Mouse (Mus musculus) activated CD4-positive, CD25-positive, alpha-beta regulatory T cell (primary cell): ENCODE results near the gene Map1s. TPM values are rescaled to one million over a fixed set of nuclear protein-coding genes. Genes with fewer than 3 reads are reported as not detected.

Experiments used
- polyA plus RNA-seq, 2 experiments: library from polyadenylated mRNA; unstranded; fragments of 100-300 nt; shearing (Covaris generic); gene quantifications; one replicate each; pipeline ENCODE4 v1.2.1; 2017

Gene Map1s
- 10 to 100 TPM; 37.1 to 44.8 TPM for polyA plus RNA-seq

DNA sequence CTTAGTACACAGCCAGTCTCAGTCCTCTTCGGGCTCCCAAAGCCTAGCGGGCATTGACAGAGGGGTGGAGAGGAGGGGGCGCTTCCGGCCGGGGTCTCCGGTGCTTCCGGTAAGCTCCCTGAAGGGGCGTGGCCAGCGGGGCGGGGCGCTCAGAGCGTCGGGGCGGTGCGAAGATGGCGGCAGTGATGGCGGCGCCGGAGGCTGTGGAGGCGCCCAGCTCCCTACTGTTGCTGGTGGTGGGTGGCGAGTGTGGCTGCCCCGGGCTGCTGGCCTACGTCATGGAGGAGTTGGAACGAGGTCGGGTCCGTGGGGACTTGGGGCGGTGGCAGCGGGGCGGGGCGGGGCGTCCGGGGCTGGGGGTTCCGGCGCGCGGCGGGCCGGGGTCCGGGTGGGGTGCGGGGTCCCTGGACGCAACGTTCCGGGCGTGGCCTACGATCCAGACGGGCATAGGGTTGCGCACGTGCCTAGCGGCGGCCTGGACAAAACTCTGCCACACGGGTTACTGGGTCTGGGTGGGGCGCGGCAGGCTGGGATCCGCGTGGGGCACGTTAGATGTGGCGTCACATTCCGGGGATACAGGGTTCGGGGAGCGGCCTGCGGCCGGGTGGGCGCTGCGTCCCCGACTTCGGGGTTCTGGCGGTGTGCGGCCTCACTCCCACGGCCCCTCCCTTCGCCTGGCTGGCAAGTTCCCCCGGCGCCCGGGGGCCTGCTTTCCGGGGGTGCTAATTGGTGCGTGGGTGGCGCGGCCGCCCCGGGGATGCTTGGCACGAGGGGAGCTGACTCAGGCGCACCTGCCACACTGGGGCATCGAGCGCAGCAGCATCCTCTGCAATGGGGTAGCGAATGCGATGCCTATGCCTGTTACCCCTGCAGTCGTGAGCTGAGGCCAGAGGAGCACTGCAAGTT is at the start of gene Map1s:
Gene Map1s (plus strand): TSS at position 102 of the 906 bp plus-strand sequence.

DNA sequence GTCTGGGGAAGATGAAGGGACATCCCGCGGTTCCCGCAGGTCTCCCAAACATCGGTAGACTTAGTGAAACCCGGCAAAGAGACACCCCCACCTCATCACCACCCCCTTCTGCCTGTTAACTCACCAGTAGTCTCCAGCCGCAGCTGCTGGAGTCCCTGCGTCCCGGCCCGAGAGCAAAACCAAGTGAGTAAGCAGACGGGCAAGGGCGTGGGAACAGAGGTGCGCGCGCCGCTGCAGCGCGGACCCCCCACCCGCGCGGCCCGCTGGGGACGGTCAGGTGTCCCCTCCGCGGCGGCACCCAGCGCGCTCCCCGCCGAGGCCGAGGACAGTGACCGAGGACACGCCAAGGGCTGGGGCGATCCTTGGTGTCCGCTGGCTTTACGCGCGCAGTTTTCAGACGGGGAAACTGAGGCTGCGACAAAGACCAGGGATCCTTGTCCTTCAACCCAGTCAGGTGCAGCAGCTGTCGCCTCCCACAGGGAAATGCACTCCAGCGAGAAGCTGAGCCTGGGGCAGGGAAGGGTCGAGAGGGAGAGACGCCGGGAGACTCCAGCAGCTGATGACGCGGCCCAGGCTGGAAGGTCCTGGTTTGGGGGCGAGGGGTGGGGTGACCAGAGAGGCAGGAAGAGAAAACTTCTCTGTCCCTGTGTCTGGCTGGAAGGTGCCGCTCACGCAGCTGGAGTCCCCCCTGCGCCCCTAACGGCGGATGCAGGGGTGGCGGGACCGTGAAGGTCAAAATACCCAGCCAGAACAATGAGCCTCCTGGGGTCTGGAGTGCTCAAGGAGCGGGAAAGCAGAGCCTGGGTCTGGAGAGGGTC is 42.7 kb upstream of the Map1s start, which contains the start of gene Kcnn1:
Gene Kcnn1 (minus strand): TSS at position 435 of the 818 bp plus-strand sequence.

DNA sequence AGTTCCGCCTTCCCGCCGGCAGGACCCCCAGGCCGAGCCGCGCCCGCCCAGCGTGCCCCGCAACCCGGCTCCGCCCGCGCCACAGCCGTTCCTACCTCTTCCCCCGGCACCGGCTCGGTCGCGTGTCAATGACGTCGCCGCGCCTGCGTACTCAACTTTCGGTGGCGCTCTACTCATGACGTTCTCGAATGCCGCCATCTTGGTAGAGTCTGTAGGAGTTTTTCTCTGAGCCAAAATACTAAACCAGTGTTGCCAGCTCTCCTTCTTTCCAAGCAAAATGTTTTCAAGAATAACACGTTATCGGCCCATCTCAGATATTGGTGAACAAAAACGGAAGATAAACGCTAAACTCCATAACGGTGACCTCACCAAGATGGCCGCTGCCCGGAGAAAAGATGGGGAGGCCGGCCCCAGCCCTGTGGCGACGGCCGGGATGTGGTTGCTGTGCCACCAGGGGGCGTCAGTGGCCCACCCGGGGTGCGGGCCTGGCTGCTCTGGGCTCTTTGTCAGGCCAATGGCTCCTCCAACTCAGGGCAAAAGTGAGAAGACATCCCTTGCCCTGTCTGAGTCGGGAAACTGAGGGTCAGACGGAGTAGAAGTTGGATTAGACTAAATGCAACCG is 32.3 kb upstream of the Map1s start, which contains the start of gene Ccdc124:
Gene Ccdc124 (minus strand): TSS at position 572 of the 622 bp plus-strand sequence.

DNA sequence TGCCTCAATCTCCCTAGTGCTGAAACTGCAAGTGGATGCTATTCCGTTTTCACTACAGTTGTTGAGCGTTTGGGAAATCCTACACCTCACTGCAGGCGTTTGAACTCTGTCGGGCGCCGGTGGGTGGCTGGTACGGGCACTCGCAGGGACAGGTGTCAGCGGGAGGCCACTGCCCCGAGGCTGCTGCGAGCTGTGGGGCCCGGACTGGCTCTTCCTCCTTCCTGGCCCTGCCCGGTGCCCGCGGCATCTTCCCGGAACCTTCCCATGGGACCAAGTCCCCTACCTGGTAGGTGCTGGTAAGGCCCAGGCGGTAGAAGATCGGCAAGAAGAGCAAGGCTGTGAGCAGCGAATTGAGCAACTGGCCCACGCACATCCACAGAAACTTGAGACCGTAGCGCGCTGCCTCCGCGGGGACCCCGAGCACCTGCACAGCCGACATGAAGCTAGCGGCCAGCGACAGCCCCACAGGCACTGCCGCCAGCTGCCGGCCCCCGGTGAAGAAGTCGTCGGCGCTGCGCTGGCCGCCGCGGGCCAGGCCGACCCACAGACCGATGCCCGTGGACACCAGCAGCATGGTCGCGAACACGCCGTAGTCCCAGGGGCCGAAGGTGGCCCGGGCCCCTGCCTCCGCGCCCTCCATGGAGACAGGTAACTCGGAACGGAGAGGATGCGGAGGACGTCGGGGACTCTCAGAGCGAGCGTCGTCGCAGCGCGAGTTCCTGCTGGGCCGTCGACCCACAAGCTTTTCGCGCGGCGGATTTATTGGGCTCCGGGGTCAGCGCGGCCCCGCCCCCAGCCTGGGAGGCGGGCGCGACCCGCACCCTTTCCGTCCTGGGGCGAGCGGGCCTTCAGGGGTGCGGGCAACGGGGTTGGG is 13.5 kb upstream of the Map1s start, which contains the start of gene Slc5a5:
Gene Slc5a5 (minus strand): TSS at position 736 of the 874 bp plus-strand sequence.

DNA sequence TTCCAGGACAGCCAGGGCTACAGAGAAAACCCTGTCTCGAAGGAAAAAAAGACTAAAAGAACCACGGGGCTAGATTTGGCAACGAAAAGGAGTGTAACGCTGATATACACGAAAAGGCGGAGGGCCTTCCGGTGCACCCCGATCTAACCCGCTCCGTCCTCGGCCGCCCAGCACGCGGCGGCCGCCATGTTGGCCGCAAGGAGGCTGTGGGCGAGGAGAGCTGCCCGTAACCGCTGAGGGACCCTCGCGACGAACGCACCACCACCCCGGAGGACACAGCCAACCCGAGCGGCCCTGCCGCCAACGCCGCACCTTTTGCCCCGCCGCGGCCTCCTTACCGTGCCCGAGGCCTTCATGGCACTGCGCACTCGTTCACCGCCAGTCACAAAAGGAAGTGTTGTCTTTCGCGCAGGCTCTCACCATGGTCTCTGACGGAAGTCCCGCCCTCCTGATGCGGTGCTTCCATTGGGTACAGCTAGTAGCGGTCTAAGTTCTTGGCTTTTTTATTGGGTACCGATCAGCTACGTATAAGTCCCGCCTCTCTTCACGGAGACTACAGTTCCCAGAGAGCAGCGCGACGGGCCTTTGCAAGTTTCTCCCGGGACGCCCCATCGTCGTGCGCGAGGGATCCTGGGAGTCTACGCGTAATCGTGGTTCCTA is 8.6 kb upstream of the Map1s start, which contains the start of gene Rpl18a:
Gene Rpl18a (minus strand): TSS at position 392 of the 660 bp plus-strand sequence.

Other genes starting within 250 kb of the Map1s start
- gene Pgpep1, start 245.5 kb upstream of the Map1s start, polyA plus RNA-seq = 1 to 10 TPM; 4.7 to 9.1 TPM
- 100 to 1,000 TPM; 348 to 441 TPM for gene Lsm4, start 232.7 kb upstream of the Map1s start, polyA plus RNA-seq
- gene Jund, start 207.0 kb upstream of the Map1s start, polyA plus RNA-seq = 100 to 1,000 TPM; 757 to 879 TPM
- not detected for gene Iqcn, start 202.5 kb upstream of the Map1s start, polyA plus RNA-seq
- gene Gm3336, start 187.4 kb upstream of the Map1s start, polyA plus RNA-seq = not detected
- gene Pde4c, start 182.2 kb upstream of the Map1s start, polyA plus RNA-seq = 1 to 10 TPM; 1.0 to 1.3 TPM
- 10 to 100 TPM in 1 of 2 experiments, 1 to 10 TPM in 1; 9.7 to 16.6 TPM for gene Rab3a, start 151.3 kb upstream of the Map1s start, polyA plus RNA-seq
- 10 to 100 TPM; 59.1 to 73.1 TPM for gene Mpv17l2, start 145.0 kb upstream of the Map1s start, polyA plus RNA-seq
- gene Pik3r2, start 129.2 kb upstream of the Map1s start, polyA plus RNA-seq = 10 to 100 TPM; 13.9 to 22.7 TPM
- gene Mast3, start 100.9 kb upstream of the Map1s start, polyA plus RNA-seq = 10 to 100 TPM; 54.7 to 94.0 TPM
- gene Il12rb1, start 97.5 kb upstream of the Map1s start, polyA plus RNA-seq = 10 to 100 TPM; 29.0 to 82.4 TPM
- gene Arrdc2, start 66.2 kb upstream of the Map1s start, polyA plus RNA-seq = 10 to 100 TPM; 13.9 to 20.1 TPM
- gene Kcnn1, start 42.7 kb upstream of the Map1s start, polyA plus RNA-seq = under 1 TPM in 1 of 2 experiments, not detected in 1; 0.06 TPM
- gene Ccdc124, start 32.0 kb upstream of the Map1s start, polyA plus RNA-seq = 10 to 100 TPM; 62.7 to 99.4 TPM
- not detected for gene Slc5a5, start 13.2 kb upstream of the Map1s start, polyA plus RNA-seq
- gene Rpl18a, start 8.5 kb upstream of the Map1s start, polyA plus RNA-seq = 1,000 to 10,000 TPM; 4,681 to 8,115 TPM